Mouse (Mus musculus): Measurements from ENCODE around the gene Tceal3.
A peak's percentile ranks its signal among the peaks of the same experiment; 100 is the strongest.
"Not testable (repeated sequence)": the region's sequence is repeated elsewhere in the genome, so short reads cannot be mapped to it uniquely, and the experiment has no call there.

Tceal3 gene

DNA sequence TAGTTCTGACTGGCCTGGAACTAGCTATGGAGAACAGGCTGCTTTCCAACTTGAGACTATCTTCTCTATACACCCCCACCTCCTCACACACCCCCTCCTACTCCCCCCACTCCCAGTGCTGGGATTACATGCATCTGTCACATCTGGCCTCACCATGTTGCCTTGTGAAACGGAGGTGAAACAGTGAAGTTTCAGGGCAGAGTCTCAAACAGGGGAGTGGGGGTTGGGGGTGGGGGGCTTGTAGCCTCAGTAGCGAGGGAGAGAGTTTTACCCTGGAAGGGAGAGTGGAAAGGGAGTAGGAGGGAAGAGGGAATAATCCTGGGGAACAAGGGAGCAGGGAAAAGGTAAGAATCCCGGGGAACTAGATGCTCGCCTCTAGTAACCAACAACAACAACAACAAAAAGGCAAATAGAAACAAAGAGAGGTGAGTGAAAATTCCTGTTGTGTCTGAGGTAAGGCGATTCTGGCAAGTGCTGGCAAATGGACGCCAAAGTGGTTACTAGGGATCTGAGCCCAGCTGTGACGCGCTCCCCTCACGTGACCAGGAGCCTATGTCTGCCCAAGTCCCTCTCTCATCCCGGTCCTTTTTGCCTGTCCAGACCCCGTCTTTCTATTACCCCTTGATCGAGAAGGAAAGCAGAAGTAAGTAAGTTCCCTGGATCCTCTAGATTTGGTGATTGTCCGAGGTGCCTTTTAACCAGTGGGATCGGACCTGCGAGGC is 117.0 kb downstream of the Tceal3 start, which contains the start of gene Tceal1:
Gene Tceal1 (plus strand): TSS at position 537 of the 722 bp plus-strand sequence.
- DNase-seq: peak; percentile 76

- DNase-seq: peak; percentile 12
Measured at GRCm38 (mm10) chrX:136708168-136708681, 117.6 kb downstream of the Tceal3 start.

DNA sequence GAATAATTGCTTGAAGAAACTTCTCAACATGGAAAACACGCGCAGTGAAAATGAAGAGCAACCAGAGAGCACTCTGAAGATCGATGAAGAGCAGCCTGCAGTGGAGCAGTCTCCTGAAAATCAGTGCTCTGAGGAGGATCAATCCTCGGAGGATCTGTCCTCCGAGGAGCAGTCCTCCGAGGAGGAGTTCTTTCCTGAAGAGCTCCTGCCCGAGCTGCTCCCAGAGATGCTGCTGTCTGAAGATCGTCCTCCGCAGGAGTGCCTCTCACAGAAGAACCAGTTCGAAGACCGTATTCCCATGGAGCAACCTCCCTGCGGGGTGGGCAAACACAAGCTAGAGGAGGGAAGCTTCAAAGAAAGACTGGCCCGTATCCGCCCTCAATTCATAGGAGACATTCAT is 118.1 kb downstream of the Tceal3 start:
- DNase-seq: no peak

DNA sequence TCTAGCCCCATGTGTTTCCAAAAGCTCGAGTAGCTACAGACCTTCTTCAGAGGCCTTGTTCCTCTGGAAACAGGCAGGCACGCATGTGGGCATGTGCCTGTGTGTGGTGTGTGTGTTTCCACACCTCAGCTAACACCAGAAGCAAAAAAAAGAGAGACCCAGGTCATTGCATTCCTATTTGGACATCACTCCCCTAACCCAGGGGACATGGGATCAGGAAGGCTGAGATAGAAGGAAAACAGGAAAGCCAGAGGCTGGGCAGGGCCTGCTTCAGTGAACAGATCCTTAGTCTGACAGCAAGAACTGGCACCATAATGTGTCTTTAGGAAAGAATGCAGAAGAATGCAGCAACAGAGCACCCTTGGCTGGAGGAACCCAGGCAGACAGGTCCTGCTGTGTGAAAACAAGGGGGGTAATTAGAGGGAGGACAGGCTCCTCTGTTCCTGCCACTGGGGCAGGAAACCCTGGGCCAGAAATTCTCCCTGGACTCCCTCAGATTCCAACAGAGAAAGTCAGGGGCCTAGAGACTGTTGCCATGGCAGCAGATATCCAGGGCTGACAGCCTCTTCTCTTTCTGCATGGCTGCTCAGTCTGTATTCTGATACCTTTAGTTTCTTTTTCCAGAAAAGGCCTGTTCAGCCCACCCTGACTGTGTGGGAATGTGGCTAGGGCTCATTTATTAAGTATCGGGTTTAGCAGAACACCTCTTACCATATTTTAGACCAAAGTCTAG is 124.3 kb downstream of the Tceal3 start:
- DNase-seq: not testable (repeated sequence)
